Mouse (Mus musculus) left cerebral cortex, adult 2 months (tissue): ENCODE results near the gene Wbp2nl. TPM values are rescaled to one million over a fixed set of nuclear protein-coding genes. Genes with fewer than 3 reads are reported as not detected.

Experiments
- DNase-seq, 2 experiments: peaks; one replicate each; pipeline ENCODE4 v3.0.0; 2021 to 2022; ENCODE audit warnings: low spot score in 2 of 2, mixed read lengths in 1 of 2; ENCODE audit errors: extremely low spot score in 1 of 2
- H3K27ac ChIP-seq: fragments of 200-600 bp; 2 replicates; pipeline ENCODE4 v1.8.1; 2022
- H3K4me3 ChIP-seq: fragments of 200-600 bp; 2 replicates; pipeline ENCODE4 v1.8.1; 2022
- CTCF ChIP-seq: fragments of 200-600 bp; IDR thresholded peaks from 2 replicates; pipeline ENCODE4 v1.8.1; 2022; ENCODE audit warnings: antibody characterized with exemption, mild to moderate bottlenecking, moderate library complexity
- intact Hi-C: fragments of 180-260 bp; cut with DNase I; formaldehyde crosslinking; loops from one replicate; pipeline ENCODE4 v1.15.1; 2025
- total RNA-seq, 2 experiments: library from RNA; stranded (reverse); gene quantifications; 2 replicates each; pipeline ENCODE4 v1.2.3; 2021

Wbp2nl gene
- total RNA-seq, 2 experiments from 2014 or later: not detected

DNA sequence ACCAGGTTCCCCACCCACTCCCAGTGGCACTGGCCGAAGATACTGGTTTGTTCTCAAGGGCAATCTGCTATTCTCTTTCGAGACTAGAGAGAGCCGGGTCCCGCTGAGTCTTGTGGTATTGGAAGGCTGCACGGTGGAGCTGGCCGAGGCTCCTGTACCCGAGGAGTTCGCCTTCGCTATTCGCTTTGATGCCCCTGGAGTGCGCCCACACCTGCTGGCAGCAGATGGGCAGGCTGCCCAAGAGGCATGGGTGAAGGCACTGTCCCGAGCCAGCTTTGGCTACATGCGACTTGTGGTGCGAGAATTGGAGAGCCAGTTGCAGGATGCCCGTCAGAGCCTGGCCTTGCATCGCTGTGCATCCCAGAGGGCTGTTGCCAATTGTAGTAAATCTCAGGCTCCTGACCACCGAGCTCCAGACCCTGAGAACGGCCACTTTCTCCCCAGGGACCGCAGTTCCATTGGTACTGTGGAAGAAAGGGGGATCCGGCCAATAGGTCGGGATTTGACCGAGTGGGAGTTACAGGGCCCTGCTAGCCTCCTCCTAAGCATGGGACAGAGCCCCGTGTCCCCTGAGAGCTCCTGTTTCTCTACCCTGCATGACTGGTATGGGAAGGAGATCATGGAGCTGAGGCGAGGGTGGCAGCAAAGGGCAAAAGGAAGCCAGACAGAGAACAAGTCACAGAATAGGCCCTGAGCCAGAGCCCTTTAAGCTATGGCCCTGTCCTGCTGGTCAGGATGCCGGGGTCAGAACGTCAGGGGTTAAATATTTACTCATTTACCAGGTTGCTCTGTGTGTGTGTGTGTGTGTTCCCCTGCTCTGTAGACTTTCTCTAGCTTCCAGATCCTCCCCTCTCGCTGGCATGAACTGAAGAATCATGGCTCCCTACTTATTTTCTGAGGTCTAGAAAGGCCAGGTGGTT lies 44.9 kb downstream of the Wbp2nl start:
- no peak for DNase-seq
- TF ChIP-seq CTCF: no peak
- intact Hi-C loops: no loop called here
- no peak overlapping the region for H3K4me3 ChIP-seq
- no peak overlapping the region for H3K27ac ChIP-seq

DNA sequence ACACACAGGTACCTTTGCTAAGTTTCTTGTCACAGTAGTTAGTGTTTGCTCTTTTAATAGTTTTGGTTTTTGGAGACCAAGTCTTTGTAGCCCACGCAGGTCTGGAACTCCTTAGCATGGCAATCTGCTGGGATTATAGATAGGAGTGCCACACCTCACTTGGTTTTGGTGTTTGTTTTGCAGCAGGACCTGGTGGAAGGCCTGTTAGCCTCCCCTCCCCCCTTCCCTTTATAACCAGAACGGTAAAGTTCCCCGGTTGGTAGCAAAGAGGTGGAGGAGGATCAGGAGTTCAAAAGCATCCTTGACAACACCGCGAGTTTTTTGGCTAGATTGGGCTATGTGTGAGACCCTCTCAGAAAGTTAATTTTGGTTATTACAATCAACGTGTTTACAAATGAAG lies 46.2 kb downstream of the Wbp2nl start:
- no peak for TF ChIP-seq CTCF
- DNase-seq: no peak
- intact Hi-C loops: no loop called here
- Histone ChIP-seq H3K4me3 (no peak overlapping the region), H3K27ac (no peak overlapping the region)

DNA sequence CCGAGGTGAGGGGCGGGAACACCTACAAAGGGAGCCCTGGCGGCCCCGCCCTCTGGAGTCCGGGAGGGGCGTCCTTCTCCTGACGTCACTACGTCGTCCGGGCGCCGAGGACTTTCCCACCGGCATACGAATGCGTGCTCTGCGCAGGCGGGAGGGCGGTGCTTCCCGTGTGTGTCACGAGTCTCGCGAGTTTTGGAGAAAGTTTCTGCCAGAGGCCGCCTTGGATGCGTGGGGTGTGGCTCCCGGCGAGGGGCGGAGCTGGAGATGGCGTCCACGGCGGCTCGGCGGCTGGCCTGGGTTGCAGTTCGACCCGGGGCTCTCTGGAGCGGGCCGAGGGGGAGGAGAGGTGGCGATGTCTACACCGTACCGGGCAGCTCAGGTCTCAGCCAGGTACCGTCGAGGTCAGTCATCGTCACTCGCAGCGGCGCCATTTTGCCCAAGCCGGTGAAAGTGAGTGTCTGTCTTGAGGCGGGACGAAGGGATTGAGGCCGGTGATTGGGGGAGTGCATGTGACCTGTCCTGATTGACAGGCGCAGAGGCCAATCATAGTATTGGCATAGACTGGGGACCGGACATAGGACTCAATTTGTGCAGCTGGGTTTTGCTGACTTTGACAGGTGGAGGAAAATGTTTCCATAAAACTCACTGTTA lies 47.2 kb downstream of the Wbp2nl start:
- H3K27ac ChIP-seq: peak overlapping the region; percentile 94
- H3K4me3 ChIP-seq: peak overlapping the region; percentile 91
- DNase-seq: peak; percentile 96 to 98
- intact Hi-C loops: loop anchor here (2.0 kb wide), 1 partner anchor 71 kb away; the partner anchor contains the start of gene Sept3
- no peak for TF ChIP-seq CTCF

DNA sequence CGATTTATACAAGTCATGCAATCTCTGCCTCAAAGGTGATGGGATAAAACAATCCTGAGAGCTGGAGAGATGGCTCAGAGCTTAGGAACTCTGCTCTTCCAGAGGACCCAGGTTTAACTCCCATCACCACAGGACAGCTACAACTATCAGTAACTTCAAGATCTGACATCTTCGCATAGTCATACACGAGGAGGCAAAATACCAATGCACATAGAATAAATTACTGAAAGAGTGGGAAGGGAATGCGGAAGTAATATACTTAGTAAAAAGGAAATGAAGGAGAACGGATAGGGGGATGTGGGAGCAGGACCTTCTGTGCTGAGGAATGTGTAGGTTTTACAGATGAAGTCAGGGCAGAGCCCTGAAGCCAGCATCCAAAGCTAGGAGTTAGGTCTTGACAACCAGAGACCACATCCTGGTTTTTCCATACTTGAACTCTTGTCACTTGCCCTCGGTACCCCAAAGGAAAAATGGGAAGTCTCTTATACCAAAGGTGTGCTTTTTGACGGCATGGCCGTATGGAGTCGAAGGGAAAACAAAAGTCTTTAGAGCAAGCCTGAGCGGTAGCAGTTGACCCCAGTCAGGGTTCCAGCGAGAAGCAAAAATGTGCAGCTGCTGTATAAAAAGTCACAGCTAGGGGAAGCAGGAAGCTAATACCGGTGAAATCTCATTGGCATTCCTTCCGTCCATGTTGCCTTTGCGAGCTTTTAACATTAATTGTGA lies 48.0 kb downstream of the Wbp2nl start:
- peak overlapping the region; percentile 94 for H3K27ac ChIP-seq
- DNase-seq: no peak
- H3K4me3 ChIP-seq: peak overlapping the region; percentile 91
- no peak; the same call in 1 of the 2 replicates for TF ChIP-seq CTCF
- intact Hi-C loops: loop anchor here (2.0 kb wide), 1 partner anchor 72 kb away; the partner anchor contains the start of gene Sept3

DNA sequence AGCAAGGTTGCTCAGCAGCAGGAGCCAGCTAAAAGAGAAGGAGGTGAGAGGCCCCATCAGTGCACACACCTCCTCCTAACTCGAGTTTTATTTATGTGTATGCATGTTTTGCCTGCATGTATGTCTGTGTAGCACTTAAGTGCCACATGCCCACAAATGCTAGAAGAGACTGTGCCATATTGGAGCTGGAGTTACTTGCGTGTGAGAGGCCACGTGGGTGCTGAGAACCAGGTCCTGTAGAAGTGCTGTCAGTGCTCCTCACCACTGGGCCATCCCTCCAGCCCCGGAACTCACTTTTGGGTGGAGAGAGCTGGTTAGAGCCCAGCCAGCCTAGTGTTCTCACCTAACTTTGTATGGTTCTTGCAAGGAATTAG lies 48.5 kb downstream of the Wbp2nl start:
- Histone ChIP-seq H3K27ac (peak overlapping the region; percentile 94), H3K4me3 (peak overlapping the region; percentile 91)
- no peak for DNase-seq
- TF ChIP-seq CTCF: no peak
- intact Hi-C loops: loop anchor here (2.0 kb wide), 1 partner anchor 72 kb away; the partner anchor contains the start of gene Sept3

DNA sequence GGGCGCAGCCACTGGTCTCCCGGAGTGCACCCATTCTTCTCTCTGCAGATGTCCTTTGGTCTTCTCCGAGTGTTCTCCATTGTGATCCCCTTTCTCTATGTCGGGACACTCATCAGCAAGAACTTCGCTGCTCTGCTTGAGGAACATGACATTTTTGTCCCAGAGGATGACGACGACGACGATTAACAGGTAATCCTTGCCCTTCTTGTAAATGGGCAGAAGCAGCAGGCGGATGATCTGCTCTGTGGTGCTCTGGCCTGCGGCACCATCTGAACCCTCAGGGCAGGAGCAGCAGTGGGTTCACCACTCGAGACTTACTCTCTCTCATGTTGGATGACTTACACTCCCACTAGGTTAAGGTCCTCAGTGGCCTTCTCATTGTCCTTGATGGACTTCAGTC lies 49.1 kb downstream of the Wbp2nl start:
- DNase-seq: no peak
- Histone ChIP-seq H3K4me3 (no peak overlapping the region), H3K27ac (no peak overlapping the region)
- intact Hi-C loops: loop anchor here (2.0 kb wide), 1 partner anchor 73 kb away; the partner anchor contains the start of gene Sept3
- no peak for TF ChIP-seq CTCF

DNA sequence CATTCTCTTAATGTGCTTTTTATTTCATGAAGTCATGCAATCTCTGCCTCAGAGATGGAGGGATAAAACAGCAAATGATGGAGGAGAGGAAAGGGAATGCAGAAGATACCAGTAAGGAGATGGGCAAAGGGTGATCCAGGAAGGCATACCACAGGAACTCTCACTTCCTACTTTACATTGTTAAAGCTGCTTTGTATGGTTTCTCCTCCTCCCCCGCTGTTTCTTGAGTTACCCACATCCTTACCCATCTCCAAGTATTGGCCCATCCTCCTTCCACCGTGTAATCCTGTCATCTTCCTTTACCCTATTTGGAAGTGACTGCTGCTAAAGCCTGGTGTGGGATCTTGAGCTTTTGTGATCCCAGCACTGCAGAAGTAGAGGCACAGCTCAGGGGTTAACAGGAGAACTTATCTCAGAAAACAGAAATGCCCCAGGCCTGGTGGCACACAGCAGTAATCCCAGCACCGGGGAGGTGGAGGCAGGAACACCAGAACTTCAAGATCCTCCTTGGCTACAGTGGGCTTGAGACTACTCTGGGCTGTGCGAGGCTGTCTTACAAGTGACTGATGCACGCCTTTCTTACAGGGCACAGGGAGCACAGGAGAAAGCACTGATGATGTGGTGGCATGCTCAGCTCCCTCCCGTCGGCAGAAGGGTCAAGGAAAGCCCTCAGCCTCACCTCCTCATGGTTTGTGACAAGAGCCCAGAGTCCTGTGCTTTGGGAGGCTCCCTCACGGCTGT lies 49.7 kb downstream of the Wbp2nl start:
- H3K4me3 ChIP-seq: no peak overlapping the region
- H3K27ac ChIP-seq: no peak overlapping the region
- DNase-seq: no peak
- intact Hi-C loops: no loop called here
- TF ChIP-seq CTCF: no peak

DNA sequence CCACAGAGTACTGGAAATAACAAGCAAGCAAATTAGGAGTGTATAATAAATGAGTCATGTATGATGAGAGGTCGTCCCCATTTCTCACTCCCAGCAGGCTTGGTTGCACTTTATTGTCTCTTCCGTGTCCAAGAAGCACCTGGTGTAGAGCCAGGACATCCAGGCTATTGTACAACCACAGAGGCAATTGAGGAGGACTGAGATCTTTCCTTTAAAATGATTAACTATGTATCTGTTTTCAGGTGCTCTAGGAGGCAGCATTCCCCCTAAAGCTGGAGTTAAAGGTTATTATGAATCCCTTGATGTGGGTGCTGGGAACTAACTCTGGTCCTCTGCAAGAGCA lies 50.2 kb downstream of the Wbp2nl start:
- no peak for TF ChIP-seq CTCF
- intact Hi-C loops: no loop called here
- no peak for DNase-seq
- Histone ChIP-seq H3K27ac (no peak overlapping the region), H3K4me3 (no peak overlapping the region)

DNA sequence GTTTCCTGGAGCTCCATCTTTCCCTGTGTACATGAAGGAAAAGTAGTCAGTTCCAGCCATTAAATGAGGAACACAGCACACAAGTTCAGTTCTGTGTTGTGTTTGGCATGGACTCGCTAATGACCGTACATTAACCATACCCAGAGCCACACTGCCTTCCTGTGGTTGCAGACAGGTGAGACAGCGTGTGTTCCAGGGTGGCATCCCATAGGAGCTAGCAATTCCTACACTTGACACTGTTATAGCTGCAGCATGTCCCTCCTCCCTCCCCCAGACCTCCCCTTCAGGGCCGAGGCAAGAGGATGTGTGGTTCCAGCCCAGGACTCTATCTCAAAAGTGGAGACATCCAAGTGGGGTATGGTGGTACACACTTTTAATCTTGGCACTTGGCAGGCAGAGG lies 51.6 kb downstream of the Wbp2nl start:
- DNase-seq: no peak
- TF ChIP-seq CTCF: no peak
- intact Hi-C loops: no loop called here
- Histone ChIP-seq H3K27ac (no peak overlapping the region), H3K4me3 (no peak overlapping the region)

DNA sequence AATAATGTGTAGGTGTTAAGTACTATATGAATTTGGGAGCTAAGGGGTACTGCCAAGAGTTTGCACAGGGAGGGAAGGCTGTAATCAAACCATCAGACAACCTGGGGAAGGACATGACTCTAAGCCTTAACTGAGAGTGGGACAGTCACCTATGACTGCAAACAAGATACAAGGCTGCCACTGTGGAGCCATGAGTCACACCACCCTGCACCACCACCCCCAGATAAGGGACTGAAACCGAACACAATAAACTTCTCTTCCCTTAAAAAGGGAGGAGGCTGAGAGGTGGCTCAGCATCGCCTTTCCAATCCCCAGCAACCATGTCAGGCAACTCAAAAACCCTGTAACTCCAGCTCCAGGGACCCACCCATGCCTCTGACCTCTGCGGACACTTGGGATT lies 52.7 kb downstream of the Wbp2nl start:
- Histone ChIP-seq H3K4me3 (no peak overlapping the region), H3K27ac (no peak overlapping the region)
- no peak for TF ChIP-seq CTCF
- intact Hi-C loops: no loop called here
- no peak for DNase-seq

DNA sequence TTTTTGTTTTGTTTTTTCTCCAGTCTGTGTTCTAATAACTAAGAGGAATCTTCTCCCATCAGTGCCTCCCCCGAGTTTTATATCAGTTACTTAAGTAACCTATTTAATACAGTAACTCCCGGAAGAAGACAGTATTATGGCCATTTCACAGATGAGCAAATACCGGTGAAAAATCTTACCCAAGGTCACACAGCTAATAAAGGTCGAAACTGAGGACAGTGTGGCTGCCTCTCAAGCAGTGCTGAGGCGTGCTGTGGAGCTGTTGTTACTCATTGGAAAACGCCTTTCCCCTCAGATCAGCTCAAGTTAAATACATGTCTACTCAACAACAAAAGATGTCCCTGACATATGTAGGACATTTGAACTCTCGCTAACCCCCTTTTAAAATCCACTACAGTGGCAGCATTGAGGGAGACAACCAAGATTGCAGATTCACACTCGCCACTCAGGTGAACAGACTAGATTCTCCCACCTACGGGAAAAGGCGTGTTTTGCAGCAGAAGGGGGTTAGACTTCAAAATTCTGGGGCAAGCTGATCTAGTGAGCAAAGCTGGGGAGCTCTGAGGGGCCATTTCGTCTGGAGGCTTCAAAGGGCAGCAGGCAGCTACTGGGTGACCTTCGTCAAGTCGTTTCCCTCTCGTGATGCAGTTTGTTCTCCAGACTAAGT lies 54.5 kb downstream of the Wbp2nl start:
- Histone ChIP-seq H3K4me3 (peak overlapping the region; percentile 70), H3K27ac (peak overlapping the region; percentile 98)
- TF ChIP-seq CTCF: no peak
- peak in 1 of 2 experiments; percentile 24 for DNase-seq
- intact Hi-C loops: loop anchor here (2.0 kb wide), 1 partner anchor 86 kb away; no protein-coding TSS in a partner anchor
